Mouse (Mus musculus) cortical plate, adult 2 months (tissue): Measurements from ENCODE around the gene Rab37.

Experiments used
- CTCF ChIP-seq: fragments of 200-500 bp; IDR thresholded peaks from 2 replicates; pipeline ENCODE4 v1.5.1; 2011; ENCODE audit warnings: mild to moderate bottlenecking, control low read depth, low read length; ENCODE audit not compliant: insufficient read depth; ENCODE audit errors: extremely low read depth
- POLR2A ChIP-seq: fragments of 200-500 bp; IDR thresholded peaks from 2 replicates; pipeline ENCODE4 v1.6.1; 2011; ENCODE audit warnings: mild to moderate bottlenecking, low read length, control low read depth; ENCODE audit not compliant: insufficient read depth; ENCODE audit errors: extremely low read depth

DNA sequence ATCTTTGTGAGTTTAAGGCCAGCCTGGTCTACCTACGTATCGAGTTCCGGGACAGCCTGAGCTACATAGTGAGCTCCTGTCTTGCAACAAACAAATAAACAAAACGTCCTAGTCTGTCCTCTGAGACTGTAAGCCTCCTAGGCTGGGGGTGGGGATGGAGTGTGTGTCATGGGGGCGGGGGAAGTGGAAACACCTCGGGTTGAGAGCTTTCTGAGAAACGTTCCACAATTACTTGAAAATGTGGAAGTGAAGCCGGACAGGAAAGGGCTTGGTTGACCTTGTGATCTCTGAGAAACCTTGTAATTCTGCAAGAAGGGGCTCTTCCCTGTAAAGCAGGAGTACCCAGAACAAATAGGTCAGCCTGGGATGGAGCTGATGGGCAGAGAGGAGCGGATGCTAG is 28.2 kb downstream of the Rab37 start:
- TF ChIP-seq CTCF, result no peak
- TF ChIP-seq POLR2A, result no peak
